Mouse (Mus musculus): ENCODE measurements around the gene Vmp1. TPM values are rescaled to one million over a fixed set of nuclear protein-coding genes. Genes with fewer than 3 reads are reported as not detected.

Vmp1 gene
- polyA plus RNA-seq, 1 experiment, result not detected

DNA sequence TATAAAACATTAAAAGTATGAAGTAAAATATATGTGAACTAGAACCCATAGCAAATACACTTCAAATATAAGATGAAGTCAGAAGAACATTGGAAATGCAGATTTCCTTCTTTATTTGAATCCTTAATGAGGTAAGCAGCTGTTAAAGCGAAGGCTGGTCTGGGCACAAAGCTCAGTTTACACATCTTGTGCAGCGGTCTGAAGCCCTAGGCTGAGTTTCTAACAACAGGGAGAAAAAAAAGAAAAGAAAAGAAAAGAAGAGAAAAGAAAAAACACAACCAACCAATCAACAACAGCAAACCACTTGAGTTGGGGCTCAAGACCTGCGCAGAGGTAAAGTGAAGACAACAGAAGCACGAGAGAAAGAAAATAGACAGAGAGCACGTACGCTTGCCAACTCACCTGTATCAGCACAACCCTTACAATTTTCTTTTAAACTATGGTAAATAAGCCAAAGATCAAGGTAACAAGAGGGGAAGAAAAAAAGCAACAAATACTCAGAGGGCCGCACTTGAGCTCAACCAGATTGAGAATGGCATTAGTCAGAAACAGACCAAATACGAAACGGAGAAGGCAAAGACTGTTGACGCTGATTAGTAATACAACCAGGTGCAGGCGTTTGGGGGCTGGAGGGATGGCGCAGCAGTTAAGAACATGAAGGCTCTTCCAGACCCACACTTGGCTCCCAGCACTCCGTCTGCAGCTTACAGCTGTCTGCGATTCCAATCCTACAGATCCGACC lies 35.8 kb downstream of the Vmp1 start:
- 79% methylated on average over 15 of the region's 15 CpGs for WGBS
- H3K4me3 ChIP-seq (ENCODE audit: insufficient read depth, low read depth, low read length), result no peak overlapping the region
- no peak overlapping the region for H3K27ac ChIP-seq (ENCODE audit: insufficient read depth, low read depth, low read length)
- H3K4me1 ChIP-seq (ENCODE audit: control insufficient read depth, insufficient read depth, low read length), result no peaks in the 10 kb centered on the region
- TF ChIP-seq POLR2A (IDR thresholded peaks at IDR 0.05; ENCODE audit: insufficient read depth, low read depth, low read length), result no peak
- no peak for TF ChIP-seq CTCF (IDR thresholded peaks at IDR 0.05; ENCODE audit: insufficient read depth, low read depth, low read length)

DNA sequence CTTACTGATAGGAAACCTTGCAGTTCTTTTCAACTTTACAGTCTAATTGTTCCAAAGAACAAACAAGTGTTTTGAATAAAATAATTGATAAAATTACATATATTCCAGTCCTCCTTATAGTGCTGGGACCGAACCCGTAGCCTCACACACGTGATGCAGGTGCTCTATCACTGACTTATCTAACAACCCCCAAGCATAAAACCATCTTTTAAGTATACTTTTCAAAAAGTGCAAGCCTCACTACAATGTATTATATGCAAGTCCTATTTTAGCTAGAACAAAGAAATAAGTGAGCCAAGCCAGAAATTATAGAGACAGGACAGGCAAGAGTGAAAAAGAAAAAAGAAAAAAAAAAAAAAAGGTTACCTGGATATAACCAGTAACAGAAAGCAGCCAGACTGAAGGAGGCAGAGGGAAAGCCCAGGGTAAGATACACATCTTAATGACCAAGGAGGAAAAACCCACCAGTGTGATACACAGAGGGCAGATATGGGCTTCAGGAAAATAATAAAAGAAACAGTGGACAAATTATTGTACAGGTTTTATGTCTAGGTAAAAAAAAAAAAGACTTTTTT lies 36.7 kb downstream of the Vmp1 start:
- no peak overlapping the region for H3K4me3 ChIP-seq (ENCODE audit: insufficient read depth, low read depth, low read length)
- 85% methylated on average over 3 of the region's 3 CpGs for WGBS
- no peaks in the 10 kb centered on the region for H3K4me1 ChIP-seq (ENCODE audit: control insufficient read depth, insufficient read depth, low read length)
- TF ChIP-seq POLR2A (IDR thresholded peaks at IDR 0.05; ENCODE audit: insufficient read depth, low read depth, low read length) (no peak), CTCF (IDR thresholded peaks at IDR 0.05; ENCODE audit: insufficient read depth, low read depth, low read length) (no peak)
- H3K27ac ChIP-seq (ENCODE audit: insufficient read depth, low read depth, low read length), result no peak overlapping the region

DNA sequence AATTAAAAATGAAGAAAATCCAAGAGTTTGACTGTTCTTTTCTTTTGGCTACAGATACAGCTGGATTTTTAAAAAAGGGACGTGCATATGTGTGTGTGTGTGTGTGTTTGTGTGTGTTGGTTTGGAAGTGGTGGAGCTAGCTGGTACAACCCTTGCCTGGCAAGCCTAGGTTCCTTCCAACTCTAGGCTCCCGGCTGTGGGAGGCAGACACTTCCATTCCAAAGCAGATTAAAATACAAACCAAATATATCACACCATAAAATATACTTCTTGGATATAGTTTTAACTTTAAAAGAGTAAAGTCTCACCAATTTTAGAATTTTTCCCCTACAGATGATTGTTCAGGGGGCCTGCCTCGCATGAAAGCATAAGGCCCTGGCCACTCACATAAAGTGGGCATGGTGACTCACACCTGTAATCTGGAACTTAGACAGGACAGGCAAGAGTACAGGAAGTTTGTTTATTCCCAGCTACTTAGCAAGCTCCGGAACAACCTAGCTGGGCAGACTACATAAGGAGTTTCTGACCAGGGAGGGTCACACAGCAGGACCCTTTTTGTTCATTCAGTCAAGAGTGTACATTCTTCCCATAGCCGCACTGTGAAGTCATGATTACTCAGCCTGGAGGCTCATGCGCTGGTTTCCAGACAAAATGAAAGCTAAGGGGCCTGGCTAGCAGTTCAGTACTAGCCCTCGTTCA lies 37.4 kb downstream of the Vmp1 start:
- no peak overlapping the region for H3K4me3 ChIP-seq (ENCODE audit: insufficient read depth, low read depth, low read length)
- no peak overlapping the region for H3K27ac ChIP-seq (ENCODE audit: insufficient read depth, low read depth, low read length)
- H3K4me1 ChIP-seq (ENCODE audit: control insufficient read depth, insufficient read depth, low read length), result no peaks in the 10 kb centered on the region
- WGBS, result 50% methylated on average over 7 of the region's 7 CpGs
- TF ChIP-seq POLR2A (IDR thresholded peaks at IDR 0.05; ENCODE audit: insufficient read depth, low read depth, low read length) (no peak), CTCF (IDR thresholded peaks at IDR 0.05; ENCODE audit: insufficient read depth, low read depth, low read length) (no peak)

DNA sequence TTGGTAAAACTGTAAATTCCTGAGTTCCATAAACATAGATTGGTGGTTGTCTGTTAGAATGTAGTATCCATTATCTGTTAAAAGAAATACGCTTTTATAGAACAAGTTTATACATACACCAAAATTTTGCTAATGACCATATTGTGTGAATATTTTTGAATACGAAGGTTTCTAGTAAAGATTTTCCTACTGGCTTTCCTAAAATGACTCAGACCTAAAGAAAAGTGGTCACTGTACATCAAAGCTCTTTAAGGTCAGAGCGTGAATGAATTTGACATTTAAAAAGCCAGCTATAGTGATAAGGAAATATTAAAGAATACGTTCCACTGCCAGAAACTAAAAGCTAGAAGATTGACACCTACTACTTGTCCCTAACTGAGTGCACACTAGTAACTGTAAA lies 39.1 kb downstream of the Vmp1 start:
- 97% methylated on average over 4 of the region's 4 CpGs for WGBS
- Histone ChIP-seq H3K4me3 (ENCODE audit: insufficient read depth, low read depth, low read length) (no peak overlapping the region), H3K27ac (ENCODE audit: insufficient read depth, low read depth, low read length) (no peak overlapping the region), H3K4me1 (ENCODE audit: control insufficient read depth, insufficient read depth, low read length) (no peaks in the 10 kb centered on the region)
- TF ChIP-seq POLR2A (IDR thresholded peaks at IDR 0.05; ENCODE audit: insufficient read depth, low read depth, low read length) (no peak), CTCF (IDR thresholded peaks at IDR 0.05; ENCODE audit: insufficient read depth, low read depth, low read length) (no peak)

DNA sequence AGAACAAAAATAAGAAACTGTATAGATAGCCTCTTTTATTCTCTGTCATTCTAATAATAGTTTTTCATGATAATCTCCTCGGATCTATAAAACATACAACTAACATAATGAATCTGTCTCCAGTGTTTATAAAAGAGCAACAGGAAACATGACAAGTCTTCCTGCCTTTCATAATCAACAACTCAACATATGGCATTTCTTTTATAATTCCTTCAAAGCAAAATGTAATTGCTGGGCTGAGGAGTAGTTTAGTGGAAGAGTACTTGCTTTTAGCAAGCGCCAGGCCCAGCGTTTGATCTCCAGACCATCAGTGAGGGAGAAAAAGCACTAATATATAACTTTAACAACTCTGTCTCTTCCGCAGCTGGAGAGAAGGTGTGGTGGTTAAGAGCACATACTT lies 41.9 kb downstream of the Vmp1 start:
- H3K4me3 ChIP-seq (ENCODE audit: insufficient read depth, low read depth, low read length), result no peak overlapping the region
- WGBS, result 82% methylated on average over 4 of the region's 4 CpGs
- H3K27ac ChIP-seq (ENCODE audit: insufficient read depth, low read depth, low read length), result no peak overlapping the region
- no peak for TF ChIP-seq CTCF (IDR thresholded peaks at IDR 0.05; ENCODE audit: insufficient read depth, low read depth, low read length)
- TF ChIP-seq POLR2A (IDR thresholded peaks at IDR 0.05; ENCODE audit: insufficient read depth, low read depth, low read length), result no peak
- no peaks in the 10 kb centered on the region for H3K4me1 ChIP-seq (ENCODE audit: control insufficient read depth, insufficient read depth, low read length)

DNA sequence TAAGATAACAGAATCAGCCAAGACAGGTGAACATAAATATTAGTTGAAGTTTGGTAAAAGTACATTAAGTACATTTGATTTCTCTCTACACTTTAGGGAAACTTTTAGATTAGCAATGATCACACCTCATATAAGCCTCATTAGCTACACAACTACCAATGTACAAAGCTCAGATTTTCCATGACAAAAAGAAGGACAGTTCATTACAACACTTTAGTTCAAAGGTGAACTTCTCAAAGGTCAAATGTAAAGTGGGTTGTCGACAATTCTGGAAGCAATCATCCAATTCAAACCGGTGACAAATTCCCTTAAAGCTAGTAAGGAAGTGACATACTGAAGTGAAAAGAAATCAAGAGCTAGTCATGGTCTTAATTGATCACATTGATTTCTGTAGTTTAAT lies 45.9 kb downstream of the Vmp1 start:
- TF ChIP-seq CTCF (IDR thresholded peaks at IDR 0.05; ENCODE audit: insufficient read depth, low read depth, low read length) (no peak), POLR2A (IDR thresholded peaks at IDR 0.05; ENCODE audit: insufficient read depth, low read depth, low read length) (no peak)
- 90% methylated on average over 2 of the region's 2 CpGs for WGBS
- H3K4me1 ChIP-seq (ENCODE audit: control insufficient read depth, insufficient read depth, low read length), result no peaks in the 10 kb centered on the region

DNA sequence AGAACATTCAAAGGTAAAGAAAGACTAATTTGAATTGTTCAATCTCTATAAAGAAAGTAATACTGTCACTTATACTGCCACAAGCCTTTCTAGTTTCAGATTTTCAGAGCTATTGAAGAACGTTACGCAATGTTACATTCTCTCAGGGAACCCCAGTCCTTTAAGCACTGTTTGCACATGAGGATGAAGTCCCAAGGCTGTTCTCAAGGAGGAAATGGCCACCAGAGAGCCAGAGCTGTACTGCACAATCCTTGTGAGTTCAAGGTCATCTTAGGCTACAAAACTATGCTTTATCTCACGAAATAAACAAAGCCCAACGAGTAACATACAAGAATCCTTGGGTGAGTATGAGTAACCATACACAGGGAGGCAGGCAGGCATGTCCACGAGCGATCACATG lies 49.2 kb downstream of the Vmp1 start:
- 92% methylated on average over 6 of the region's 6 CpGs for WGBS
- TF ChIP-seq CTCF (IDR thresholded peaks at IDR 0.05; ENCODE audit: insufficient read depth, low read depth, low read length), result no peak
- no peak for TF ChIP-seq POLR2A (IDR thresholded peaks at IDR 0.05; ENCODE audit: insufficient read depth, low read depth, low read length)
- Histone ChIP-seq H3K4me1 (ENCODE audit: control insufficient read depth, insufficient read depth, low read length) (no peaks in the 10 kb centered on the region), H3K4me3 (ENCODE audit: insufficient read depth, low read depth, low read length) (no peak overlapping the region), H3K27ac (ENCODE audit: insufficient read depth, low read depth, low read length) (no peak overlapping the region)

More for the DNA sequence above, 45.9 kb downstream of the Vmp1 start:
- Histone ChIP-seq H3K27ac (ENCODE audit: insufficient read depth, low read depth, low read length) (no peak overlapping the region), H3K4me3 (ENCODE audit: insufficient read depth, low read depth, low read length) (no peak overlapping the region)

DNA sequence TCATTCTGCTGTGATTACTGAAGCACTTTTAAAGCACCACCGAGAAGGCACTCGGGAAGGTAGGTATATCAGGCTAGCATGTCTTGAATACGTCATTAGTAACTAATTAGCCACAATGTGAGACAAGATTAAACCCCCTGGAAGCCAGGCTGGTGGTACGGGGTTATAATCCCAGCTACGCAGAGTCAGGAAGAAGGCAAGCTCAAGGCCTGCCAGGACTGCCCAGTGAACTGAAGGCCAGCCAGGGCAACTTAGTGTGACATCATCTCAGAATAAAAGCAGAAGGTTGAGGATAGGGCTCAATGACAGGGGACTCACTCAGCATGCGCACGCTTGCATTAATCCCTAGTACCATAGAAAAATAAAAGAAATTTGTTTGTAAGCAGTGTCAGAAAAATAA lies 53.7 kb downstream of the Vmp1 start:
- H3K27ac ChIP-seq (ENCODE audit: insufficient read depth, low read depth, low read length), result no peak overlapping the region
- no peak for TF ChIP-seq POLR2A (IDR thresholded peaks at IDR 0.05; ENCODE audit: insufficient read depth, low read depth, low read length)
- TF ChIP-seq CTCF (IDR thresholded peaks at IDR 0.05; ENCODE audit: insufficient read depth, low read depth, low read length), result no peak
- no peaks in the 10 kb centered on the region for H3K4me1 ChIP-seq (ENCODE audit: control insufficient read depth, insufficient read depth, low read length)
- H3K4me3 ChIP-seq (ENCODE audit: insufficient read depth, low read depth, low read length), result no peak overlapping the region
- 75% methylated on average over 7 of the region's 7 CpGs for WGBS

DNA sequence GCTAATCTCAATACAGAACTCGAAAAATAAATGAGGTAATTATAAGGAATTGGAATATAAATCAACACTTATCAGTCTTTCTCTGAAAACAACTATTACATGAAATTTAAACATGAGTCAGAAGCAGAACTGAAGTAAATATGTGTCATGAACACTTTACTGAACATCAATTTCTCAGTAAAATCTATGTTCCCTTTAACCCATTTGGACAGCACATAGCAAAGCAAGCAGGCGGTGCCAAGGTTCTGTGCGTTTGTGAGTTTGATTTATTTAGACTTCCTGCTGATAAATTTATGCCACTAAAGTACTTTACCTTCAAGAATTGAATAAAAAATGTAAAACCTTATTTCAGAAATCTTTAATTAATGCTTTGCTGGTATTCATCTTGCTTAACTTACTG lies 54.2 kb downstream of the Vmp1 start:
- WGBS, result 78% methylated on average over 3 of the region's 3 CpGs
- H3K4me1 ChIP-seq (ENCODE audit: control insufficient read depth, insufficient read depth, low read length), result no peaks in the 10 kb centered on the region
- TF ChIP-seq CTCF (IDR thresholded peaks at IDR 0.05; ENCODE audit: insufficient read depth, low read depth, low read length), result no peak
- no peak for TF ChIP-seq POLR2A (IDR thresholded peaks at IDR 0.05; ENCODE audit: insufficient read depth, low read depth, low read length)
- no peak overlapping the region for H3K27ac ChIP-seq (ENCODE audit: insufficient read depth, low read depth, low read length)
- no peak overlapping the region for H3K4me3 ChIP-seq (ENCODE audit: insufficient read depth, low read depth, low read length)
